Mouse (Mus musculus) testis, postnatal 14 days (tissue): Measurements from ENCODE around the gene Rrh.
A peak's percentile ranks its signal among the peaks of the same experiment; 100 is the strongest.

Experiments used
- DNase-seq: peaks from one replicate; pipeline ENCODE4 v3.0.0; 2021; ENCODE audit warnings: low spot score

Gene Rrh

GRCm38 (mm10) chr3:129822206-129822775 lies at the start of gene Rrh:
Rrh (minus strand) TSS chr3:129822587.
- DNase-seq: no peak

- peak; percentile 78 for DNase-seq
Observed at GRCm38 (mm10) chr3:129863698-129864097, 41.3 kb upstream of the Rrh start.

GRCm38 (mm10) chr3:129862592-129862991 lies 40.2 kb upstream of the Rrh start:
- DNase-seq: no peak

- DNase-seq: no peak
Observed at GRCm38 (mm10) chr3:129846846-129847245, 24.5 kb upstream of the Rrh start.

GRCm38 (mm10) chr3:129845868-129846267 lies 23.5 kb upstream of the Rrh start:
- no peak for DNase-seq

- DNase-seq: no peak
Observed at GRCm38 (mm10) chr3:129838017-129838416, 15.6 kb upstream of the Rrh start.

- no peak for DNase-seq
Observed at GRCm38 (mm10) chr3:129836965-129837364, 14.6 kb upstream of the Rrh start.

- DNase-seq: no peak
Observed at GRCm38 (mm10) chr3:129836051-129836697, 13.8 kb upstream of the Rrh start.

- no peak for DNase-seq
Observed at GRCm38 (mm10) chr3:129835388-129835934, 13.1 kb upstream of the Rrh start, which contains the start of gene Cfi. Cfi (plus strand) TSS chr3:129835884.

GRCm38 (mm10) chr3:129831035-129831568 lies 8.7 kb upstream of the Rrh start, which contains the start of gene Gar1:
Gar1 (minus strand) TSS chr3:129831396.
- DNase-seq: peak; percentile 94

GRCm38 (mm10) chr3:129830626-129831025 lies 8.2 kb upstream of the Rrh start:
- no peak for DNase-seq

- no peak for DNase-seq
Observed at GRCm38 (mm10) chr3:129827691-129828090, 5.3 kb upstream of the Rrh start.

GRCm38 (mm10) chr3:129826691-129827090 lies 4.3 kb upstream of the Rrh start:
- DNase-seq: no peak

GRCm38 (mm10) chr3:129824891-129825290 lies 2.5 kb upstream of the Rrh start:
- no peak for DNase-seq

GRCm38 (mm10) chr3:129824146-129824545 lies 1.8 kb upstream of the Rrh start:
- no peak for DNase-seq

GRCm38 (mm10) chr3:129823293-129823692 lies 906 bp upstream of the Rrh start:
- DNase-seq: no peak

- DNase-seq: no peak
Observed at GRCm38 (mm10) chr3:129821736-129822135, 651 bp downstream of the Rrh start.

GRCm38 (mm10) chr3:129820847-129821246 lies 1.5 kb downstream of the Rrh start:
- DNase-seq: no peak

- DNase-seq: no peak
Observed at GRCm38 (mm10) chr3:129803765-129804164, 18.6 kb downstream of the Rrh start, which contains the start of gene Lrit3. Lrit3 (minus strand) TSS chr3:129804030.

- DNase-seq: no peak
Observed at GRCm38 (mm10) chr3:129799011-129799410, 23.4 kb downstream of the Rrh start.

GRCm38 (mm10) chr3:129798551-129798950 lies 23.8 kb downstream of the Rrh start:
- DNase-seq: no peak

- no peak for DNase-seq
Observed at GRCm38 (mm10) chr3:129797341-129797740, 25.0 kb downstream of the Rrh start.

- no peak for DNase-seq
Observed at GRCm38 (mm10) chr3:129793801-129794200, 28.6 kb downstream of the Rrh start.
